Mouse (Mus musculus) liver, embryonic 14.5 days (tissue): ENCODE results near the gene Smc3.

Source experiments
- CTCF ChIP-seq: IDR thresholded peaks from 2 replicates; pipeline ENCODE4 v1.5.1; 2016; ENCODE audit warnings: antibody characterized with exemption, low read depth, control low read depth
- EP300 ChIP-seq: IDR thresholded peaks from 2 replicates; pipeline ENCODE4 v1.6.1; 2016; ENCODE audit warnings: antibody characterized with exemption, low read depth

DNA sequence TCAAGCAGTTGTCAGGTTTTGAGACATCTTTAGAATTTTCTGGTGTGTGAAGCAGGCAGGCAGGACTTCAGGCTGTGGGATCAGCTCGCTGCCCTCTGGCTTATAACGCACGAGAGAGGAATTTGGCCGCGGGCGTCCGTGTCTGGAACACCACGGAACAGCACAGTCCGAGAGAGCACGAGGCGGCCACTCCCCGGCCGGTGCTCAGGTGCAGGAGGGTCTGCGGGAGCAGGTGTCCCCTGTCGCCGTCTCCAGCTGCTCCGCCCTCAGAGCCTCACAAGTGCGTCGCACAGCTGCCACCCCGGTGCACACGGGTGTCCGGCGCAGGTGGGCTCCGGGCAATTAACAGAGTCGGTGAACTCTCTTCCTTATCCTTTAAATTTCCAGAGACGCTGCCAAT is 76.0 kb downstream of the Smc3 start:
- TF ChIP-seq CTCF: no peak
- no peak for TF ChIP-seq EP300
